Mouse (Mus musculus) kidney, adult 2 months (tissue): ENCODE measurements at regions not wholly inside any gene's neighbourhood (a gene's known extent, or its start where the extent isn't known, plus 50 kb on each side); places are given as distances from the start of the nearest gene placed in this dataset.

Source experiments
- DNase-seq: peaks from one replicate; pipeline ENCODE4 v3.0.0; 2021
- H3K27ac ChIP-seq: fragments of 200-500 bp; 2 replicates; pipeline ENCODE4 v1.5.1; 2012; ENCODE audit warnings: low read depth, low read length, control low read depth, inconsistent platforms; ENCODE audit not compliant: insufficient read depth
- H3K27me3 ChIP-seq: fragments of 200-500 bp; replicated peaks from 2 replicates; pipeline ENCODE4 v1.6.1; 2012; ENCODE audit warnings: mild to moderate bottlenecking, moderate library complexity, low read length, inconsistent platforms; ENCODE audit not compliant: control insufficient read depth, insufficient read depth
- H3K36me3 ChIP-seq: fragments of 200-500 bp; 2 replicates; pipeline ENCODE4 v1.6.1; 2012; ENCODE audit warnings: mild to moderate bottlenecking, moderate library complexity, low read length, inconsistent platforms; ENCODE audit not compliant: control insufficient read depth, insufficient read depth
- H3K4me1 ChIP-seq: fragments of 200-500 bp; 2 replicates; pipeline ENCODE4 v1.6.1; 2011; ENCODE audit warnings: low read length; ENCODE audit not compliant: control insufficient read depth, insufficient read depth
- H3K4me3 ChIP-seq: fragments of 200-500 bp; 2 replicates; pipeline ENCODE4 v1.5.1; 2011; ENCODE audit warnings: mild to moderate bottlenecking, low read depth, low read length, control low read depth; ENCODE audit not compliant: insufficient read depth
- CTCF ChIP-seq: fragments of 200-500 bp; conservative IDR thresholded peaks from 2 replicates; pipeline ENCODE4 v1.5.1; 2011; ENCODE audit warnings: low read depth, mild to moderate bottlenecking, control low read depth, low read length, moderate library complexity, mixed read lengths; ENCODE audit not compliant: insufficient read depth, insufficient read length
- POLR2A ChIP-seq: fragments of 200-500 bp; IDR thresholded peaks from one replicate; pipeline ENCODE4 v1.6.1; 2011; ENCODE audit warnings: low read depth, low read length, control low read depth
- WGBS: fragments of 180-500 bp; shearing (Covaris S2); methylation state at CpG from one replicate; pipeline ENCODE4 v1.1.7; 2018; 5-methylcytosine and 5-hydroxymethylcytosine counted together

- TF ChIP-seq CTCF, result no peak
- TF ChIP-seq POLR2A, result no peak
- Histone ChIP-seq H3K36me3 (no peaks in the 10 kb centered on the region), H3K4me1 (no peaks in the 10 kb centered on the region), H3K27ac (no peak overlapping the region), H3K4me3 (no peak overlapping the region), H3K27me3 (no peaks in the 10 kb centered on the region)
- no peak for DNase-seq
- 79% methylated on average over 1 of the region's 1 CpGs for WGBS
Measured at GRCm38 (mm10) chr6:101874894-101875293, 497.2 kb upstream of the Pdzrn3 start.

GRCm38 (mm10) chr6:101858895-101859294, 481.2 kb upstream of the Pdzrn3 start:
- Histone ChIP-seq H3K27me3 (no peaks in the 10 kb centered on the region), H3K36me3 (no peaks in the 10 kb centered on the region), H3K27ac (no peak overlapping the region), H3K4me1 (no peaks in the 10 kb centered on the region), H3K4me3 (no peak overlapping the region)
- TF ChIP-seq POLR2A (no peak), CTCF (no peak)
- peak; percentile 2 for DNase-seq
- WGBS, result 12% methylated on average over 5 of the region's 5 CpGs

- 86% methylated on average over 4 of the region's 4 CpGs for WGBS
- no peaks in the 10 kb centered on the region for H3K4me1 ChIP-seq
- H3K27ac ChIP-seq, result no peak overlapping the region
Measured at GRCm38 (mm10) chr6:101840695-101841094, 463.0 kb upstream of the Pdzrn3 start.

DNA sequence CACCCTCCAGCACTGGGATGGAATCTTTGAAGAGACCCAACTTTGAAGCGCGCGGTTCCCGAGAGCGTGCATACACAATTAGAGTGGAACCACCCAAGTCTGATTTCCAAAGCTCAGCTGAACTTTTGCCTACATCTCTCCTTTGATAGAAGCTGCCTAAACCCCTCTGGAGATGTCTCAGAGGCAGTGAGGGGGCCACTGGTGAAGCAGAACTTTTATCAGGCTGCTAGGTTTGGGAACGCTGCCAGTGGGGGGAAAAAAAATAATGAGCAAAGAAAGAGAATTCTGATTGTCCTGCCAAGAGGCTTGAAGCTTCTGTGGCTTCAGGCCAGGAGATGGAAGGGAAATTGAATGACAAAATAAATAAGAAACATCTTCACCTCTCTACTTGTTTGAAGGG, 459.9 kb upstream of the Pdzrn3 start:
- H3K4me3 ChIP-seq, result no peak overlapping the region
- TF ChIP-seq CTCF (no peak), POLR2A (no peak)
- H3K27ac ChIP-seq, result no peak overlapping the region
- 89% methylated on average over 6 of the region's 6 CpGs for WGBS
- H3K4me1 ChIP-seq, result no peaks in the 10 kb centered on the region
- H3K27me3 ChIP-seq, result no peaks in the 10 kb centered on the region
- H3K36me3 ChIP-seq, result no peaks in the 10 kb centered on the region
- DNase-seq, result no peak

More at GRCm38 (mm10) chr6:101840695-101841094, 463.0 kb upstream of the Pdzrn3 start:
- TF ChIP-seq POLR2A (no peak), CTCF (no peak)
- no peak overlapping the region for H3K4me3 ChIP-seq
- no peaks in the 10 kb centered on the region for H3K36me3 ChIP-seq
- H3K27me3 ChIP-seq, result no peaks in the 10 kb centered on the region
- no peak for DNase-seq

DNA sequence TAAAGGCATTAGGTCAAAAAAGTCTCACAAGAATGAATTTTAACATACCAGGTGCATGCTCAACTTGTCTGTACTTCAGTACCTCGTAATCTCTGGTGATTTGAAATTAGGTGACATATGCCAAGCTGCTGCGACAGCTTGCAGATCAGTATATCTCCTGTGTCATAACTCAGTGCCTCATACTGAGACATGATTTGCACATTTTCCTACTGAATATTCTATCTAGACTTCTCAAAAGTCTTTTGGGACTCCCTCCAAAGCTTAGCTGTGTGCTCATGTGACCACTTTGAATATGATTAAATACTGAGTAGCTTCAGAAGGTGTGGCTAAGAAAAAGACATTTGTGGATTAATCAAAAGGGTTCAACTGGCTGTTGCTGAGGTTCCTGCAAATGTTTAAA, 416.3 kb upstream of the Pdzrn3 start:
- WGBS, result 76% methylated on average over 2 of the region's 2 CpGs
- H3K4me1 ChIP-seq, result no peaks in the 10 kb centered on the region
- DNase-seq, result no peak

DNA sequence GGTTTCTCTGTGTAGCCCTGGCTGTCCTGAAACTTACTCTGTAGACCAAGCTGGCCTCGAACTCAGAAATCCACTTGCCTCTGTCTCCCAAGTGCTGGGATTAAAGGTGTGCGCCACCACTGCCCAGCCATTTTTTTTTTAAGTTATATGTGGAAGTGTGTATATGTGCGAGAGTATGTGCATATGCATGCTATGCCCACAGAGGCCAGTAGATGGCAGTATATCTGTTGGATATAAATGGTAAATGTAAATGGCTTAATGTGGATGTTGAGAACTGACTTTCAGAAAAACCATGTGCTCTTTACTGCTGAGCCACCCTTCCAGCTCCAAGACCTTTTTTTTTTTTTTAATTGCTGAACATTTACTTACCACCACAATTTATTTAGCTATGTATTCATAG, 400.2 kb upstream of the Pdzrn3 start:
- WGBS, result 92% methylated on average over 3 of the region's 3 CpGs
- Histone ChIP-seq H3K27me3 (no peaks in the 10 kb centered on the region), H3K27ac (no peak overlapping the region), H3K4me1 (no peaks in the 10 kb centered on the region), H3K4me3 (no peak overlapping the region), H3K36me3 (no peaks in the 10 kb centered on the region)
- no peak for TF ChIP-seq CTCF
- no peak for DNase-seq

More for the DNA sequence above, 416.3 kb upstream of the Pdzrn3 start:
- H3K27ac ChIP-seq, result no peak overlapping the region
- no peaks in the 10 kb centered on the region for H3K36me3 ChIP-seq
- no peaks in the 10 kb centered on the region for H3K27me3 ChIP-seq
- no peak for TF ChIP-seq POLR2A
- TF ChIP-seq CTCF, result no peak
- H3K4me3 ChIP-seq, result no peak overlapping the region

DNA sequence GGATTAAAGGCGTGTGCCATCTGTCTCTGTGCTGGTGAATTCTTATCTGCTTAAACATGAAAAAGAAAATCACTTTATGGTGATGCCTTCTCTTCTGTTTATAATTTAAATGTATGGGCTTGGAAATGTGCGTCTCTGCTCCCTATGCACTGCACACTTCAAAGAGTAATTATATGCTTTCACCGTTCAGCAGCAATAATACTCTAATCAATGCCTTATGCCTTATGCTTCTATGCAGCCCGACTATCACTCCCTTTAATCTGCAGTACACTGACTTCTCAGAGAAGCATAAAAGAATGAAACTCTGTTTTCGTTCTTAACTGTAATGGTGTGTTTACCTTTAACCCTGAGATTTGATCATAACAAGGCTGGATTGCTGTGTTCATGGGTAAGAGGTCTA, 395.5 kb upstream of the Pdzrn3 start:
- DNase-seq, result no peak
- no peak for TF ChIP-seq CTCF
- TF ChIP-seq POLR2A, result no peak
- H3K4me1 ChIP-seq, result no peaks in the 10 kb centered on the region
- no peaks in the 10 kb centered on the region for H3K27me3 ChIP-seq
- 78% methylated on average over 5 of the region's 5 CpGs for WGBS
- no peaks in the 10 kb centered on the region for H3K36me3 ChIP-seq
- H3K4me3 ChIP-seq, result no peak overlapping the region
- no peak overlapping the region for H3K27ac ChIP-seq

- 77% methylated on average over 3 of the region's 3 CpGs for WGBS
- H3K27ac ChIP-seq, result no peak overlapping the region
- no peaks in the 10 kb centered on the region; the same call in 1 of the 2 replicates for H3K27me3 ChIP-seq
- H3K4me1 ChIP-seq, result no peaks in the 10 kb centered on the region
- no peaks in the 10 kb centered on the region for H3K36me3 ChIP-seq
- H3K4me3 ChIP-seq, result no peak overlapping the region
- TF ChIP-seq POLR2A (no peak), CTCF (no peak)
- no peak for DNase-seq
Measured at GRCm38 (mm10) chr6:101735107-101735506, 357.4 kb upstream of the Pdzrn3 start.
